Mouse (Mus musculus): ENCODE measurements around the gene Klf6.

Klf6 gene

GRCm38 (mm10) chr13:5863408-5863891 is 2.2 kb downstream of the Klf6 start:
- DNase-seq (ENCODE audit: low spot score in 2 of 2): peak in 1 of 2 experiments; percentile 45

GRCm38 (mm10) chr13:5864265-5865097 is 3.2 kb downstream of the Klf6 start:
- DNase-seq (ENCODE audit: low spot score in 2 of 2): no peak

- no peak for DNase-seq (ENCODE audit: low spot score in 2 of 2)
Observed at GRCm38 (mm10) chr13:5865098-5865415, 3.8 kb downstream of the Klf6 start.

GRCm38 (mm10) chr13:5866091-5866490 is 4.8 kb downstream of the Klf6 start:
- DNase-seq (ENCODE audit: low spot score in 2 of 2): no peak

- no peak for DNase-seq (ENCODE audit: low spot score in 2 of 2)
Observed at GRCm38 (mm10) chr13:5866532-5866931, 5.2 kb downstream of the Klf6 start.

DNA sequence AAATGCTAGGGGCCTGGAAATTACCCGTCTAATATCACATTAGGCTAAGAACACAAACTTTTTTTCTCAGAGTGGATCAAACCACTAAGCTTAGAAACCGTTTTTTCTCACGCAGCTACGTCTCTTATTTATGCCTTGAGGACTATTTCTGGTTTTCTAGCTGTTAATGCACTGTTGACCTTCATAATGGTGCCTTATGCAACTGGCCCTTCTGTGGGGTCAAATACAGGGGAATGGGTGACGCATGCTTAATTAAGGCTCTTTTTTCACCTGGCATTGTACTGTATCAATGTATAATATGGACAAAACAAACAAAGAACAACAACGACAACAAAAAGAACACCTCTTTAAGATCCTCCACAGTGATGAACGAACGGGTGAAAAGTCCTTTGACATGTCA is 7.1 kb downstream of the Klf6 start:
- DNase-seq (ENCODE audit: low spot score in 2 of 2): no peak

DNA sequence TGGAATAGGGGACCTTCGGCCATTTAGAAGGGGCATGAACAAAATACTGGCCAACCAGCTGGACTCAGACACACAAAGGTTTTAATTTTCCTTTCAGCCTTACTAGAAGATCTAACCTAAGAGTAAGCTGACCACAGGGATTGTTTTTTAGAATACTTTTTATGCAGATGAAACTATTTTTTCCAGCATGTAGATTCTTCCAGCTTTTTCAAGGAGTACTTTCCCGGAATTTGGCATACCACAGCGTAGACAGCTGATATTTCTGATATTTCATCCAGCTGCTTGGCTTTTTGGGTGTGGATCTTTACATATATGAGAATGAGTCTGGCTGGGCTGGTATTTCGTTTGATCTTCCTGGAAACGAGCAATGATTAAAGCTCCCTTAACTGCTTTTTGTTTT is 8.2 kb downstream of the Klf6 start:
- DNase-seq (ENCODE audit: low spot score in 2 of 2): no peak

- DNase-seq (ENCODE audit: low spot score in 2 of 2): no peak
Observed at GRCm38 (mm10) chr13:5869842-5870241, 8.6 kb downstream of the Klf6 start.

DNA sequence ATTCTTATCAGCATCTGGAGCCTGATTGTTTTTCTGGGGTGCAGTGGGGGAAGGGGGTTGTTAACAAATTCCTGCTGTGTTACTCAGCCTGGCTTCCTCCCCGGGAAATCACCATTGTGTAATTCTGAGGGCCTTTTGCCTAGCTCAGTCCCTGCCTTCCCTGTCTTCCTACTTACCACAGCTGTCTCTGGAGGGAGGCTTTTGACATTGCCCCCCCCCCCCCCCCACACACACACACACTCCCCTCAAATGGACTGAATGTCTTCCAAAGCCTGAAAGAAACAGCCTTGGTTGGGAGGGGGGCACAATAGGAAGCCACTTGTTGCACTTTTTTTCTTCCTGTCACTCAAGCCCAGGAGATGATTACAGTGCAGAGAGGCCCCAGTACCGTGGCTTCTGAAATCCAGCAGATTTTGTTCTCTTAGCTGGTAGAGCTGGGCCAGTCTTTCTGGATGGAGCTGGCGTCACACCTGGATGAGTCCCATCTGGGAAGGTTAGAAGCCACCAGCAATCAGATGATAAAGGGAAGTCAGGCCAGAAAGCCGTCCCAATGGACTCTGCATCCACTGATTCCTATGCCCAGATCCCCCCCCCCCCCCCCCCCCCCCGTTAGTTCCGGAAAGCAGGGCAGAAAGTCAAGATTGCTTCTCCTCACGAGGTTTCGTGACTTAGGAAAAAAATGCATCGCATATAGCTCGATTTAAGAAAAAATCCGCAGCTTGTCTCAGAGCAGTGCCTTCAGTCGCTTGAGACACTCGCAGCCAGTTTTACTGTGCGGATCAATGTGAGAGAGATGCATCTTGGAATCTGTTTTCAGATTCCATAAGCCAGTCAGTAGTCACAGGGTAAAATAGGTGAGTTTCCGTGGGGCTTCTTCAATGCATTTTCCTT is 9.3 kb downstream of the Klf6 start:
- DNase-seq (ENCODE audit: low spot score in 2 of 2): peak in 1 of 2 experiments; percentile 17

GRCm38 (mm10) chr13:5871414-5871813 is 10.1 kb downstream of the Klf6 start:
- peak in 1 of 2 experiments; percentile 31 for DNase-seq (ENCODE audit: low spot score in 2 of 2)

DNA sequence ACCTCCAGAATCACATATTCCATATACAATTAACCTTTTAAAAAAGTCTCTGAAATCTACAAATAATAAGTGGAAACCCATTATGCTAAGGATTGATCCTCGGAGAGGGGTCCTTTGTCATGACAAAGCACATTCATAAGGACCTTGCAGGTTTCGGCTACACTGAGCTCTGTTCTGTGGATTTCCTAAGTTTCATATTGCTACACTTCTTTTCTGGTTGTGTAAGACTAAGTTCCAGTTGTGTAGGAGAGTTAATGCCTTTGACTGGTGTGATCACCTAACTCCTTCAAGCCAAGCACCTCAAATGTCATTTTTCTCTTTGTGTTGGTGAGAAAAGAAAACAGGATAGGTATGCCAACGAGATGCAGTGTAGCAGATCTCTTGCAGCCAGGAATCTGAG is 12.4 kb downstream of the Klf6 start:
- DNase-seq (ENCODE audit: low spot score in 2 of 2): no peak

- DNase-seq (ENCODE audit: low spot score in 2 of 2): no peak
Observed at GRCm38 (mm10) chr13:5875478-5875877, 14.2 kb downstream of the Klf6 start.

DNA sequence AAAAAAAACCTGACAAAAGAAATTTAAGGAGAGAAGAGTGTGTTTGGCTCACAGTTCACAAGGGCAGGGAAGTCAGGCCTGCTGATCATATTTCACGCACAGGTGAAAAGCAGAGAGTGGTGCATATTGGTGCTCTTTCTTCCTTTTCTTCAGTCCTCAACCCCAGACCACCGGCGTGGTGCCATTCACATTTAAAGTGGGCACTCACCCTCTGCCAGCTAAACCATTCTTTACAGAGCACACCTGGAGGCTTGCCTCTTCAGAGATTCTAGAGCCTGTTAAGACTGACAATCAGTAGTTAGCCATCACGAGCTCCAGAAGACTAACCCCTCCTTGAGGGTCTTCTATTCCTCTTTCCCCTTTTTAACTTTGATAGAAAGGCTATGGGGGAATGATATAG is 17.5 kb downstream of the Klf6 start:
- DNase-seq (ENCODE audit: low spot score in 2 of 2): no peak

- no peak for DNase-seq (ENCODE audit: low spot score in 2 of 2)
Observed at GRCm38 (mm10) chr13:5886810-5887209, 25.5 kb downstream of the Klf6 start.

DNA sequence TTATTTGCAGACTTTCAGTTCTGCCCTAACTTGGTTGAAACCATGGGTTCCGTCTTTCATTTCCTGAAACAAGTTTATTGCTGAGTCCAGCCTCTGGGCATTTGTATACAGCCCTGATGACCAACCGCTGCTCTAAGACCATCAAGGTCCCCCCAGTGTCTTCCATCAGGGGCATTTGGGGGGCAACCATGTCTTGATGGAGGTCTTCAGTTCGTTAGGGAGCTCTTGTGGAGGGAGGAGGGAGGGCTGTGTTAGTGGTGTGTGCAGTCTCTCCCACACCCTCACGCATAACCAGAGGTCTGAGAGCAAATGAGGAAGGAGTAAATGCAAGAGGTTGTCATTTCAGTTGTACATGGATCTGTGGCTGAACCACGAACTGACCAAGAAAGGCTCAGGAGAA is 26.9 kb downstream of the Klf6 start:
- DNase-seq (ENCODE audit: low spot score in 2 of 2): no peak

GRCm38 (mm10) chr13:5888731-5889130 is 27.4 kb downstream of the Klf6 start:
- no peak for DNase-seq (ENCODE audit: low spot score in 2 of 2)

DNA sequence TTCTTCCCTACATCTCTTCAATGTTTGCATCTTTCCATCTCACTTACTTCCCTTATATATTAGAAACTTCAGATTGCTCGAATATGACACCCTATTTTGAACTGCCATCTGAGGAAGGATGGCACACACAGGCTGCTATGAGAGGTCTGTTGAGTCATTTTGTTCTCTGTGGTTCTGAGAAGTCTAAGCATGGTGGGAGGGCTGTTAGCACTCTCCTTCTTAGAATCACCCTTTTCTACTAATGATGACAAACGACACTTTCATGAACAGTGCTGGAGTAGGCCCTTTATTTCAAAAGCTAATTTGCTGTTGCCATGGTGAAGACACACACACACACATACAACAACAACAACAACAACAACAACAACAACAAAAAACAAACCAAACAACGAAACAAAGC is 28.8 kb downstream of the Klf6 start:
- DNase-seq (ENCODE audit: low spot score in 2 of 2): no peak

DNA sequence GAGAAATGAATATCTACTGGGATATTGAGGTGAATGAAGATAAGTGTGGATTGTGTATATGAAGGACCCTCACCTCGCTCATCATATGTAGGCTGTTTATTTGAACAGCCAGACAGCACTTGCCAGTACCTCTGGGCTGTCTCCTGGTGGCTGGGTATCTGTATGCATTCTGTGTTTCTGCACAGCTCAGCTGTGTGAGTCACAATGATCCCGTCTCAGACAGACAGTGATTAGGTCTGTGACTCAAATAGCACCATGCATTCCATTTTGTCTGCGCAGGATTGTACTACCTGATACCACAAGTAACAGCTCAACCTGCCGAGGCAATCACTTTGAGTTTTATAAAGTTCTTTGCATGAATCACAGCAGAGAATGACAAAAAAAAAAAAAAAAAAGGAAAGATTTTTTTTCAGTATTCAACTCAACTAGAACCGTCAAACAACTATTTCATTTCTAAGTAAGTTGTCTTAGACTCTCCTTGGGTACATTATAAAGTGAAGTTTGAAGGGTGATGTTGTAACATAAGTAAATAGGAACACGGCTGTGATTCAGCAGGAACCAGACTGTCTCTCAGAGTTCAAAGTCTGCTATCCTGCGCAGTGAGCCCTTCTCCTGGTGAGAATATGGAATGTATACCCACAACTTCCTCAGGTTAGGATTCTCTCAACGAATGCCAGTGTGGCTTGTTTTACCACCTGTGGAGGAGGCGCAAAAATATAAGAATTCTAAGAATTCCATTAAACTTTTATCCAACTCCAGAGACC is 31.6 kb downstream of the Klf6 start:
- no peak for DNase-seq (ENCODE audit: low spot score in 2 of 2)

- no peak for DNase-seq (ENCODE audit: low spot score in 2 of 2)
Observed at GRCm38 (mm10) chr13:5894910-5895309, 33.6 kb downstream of the Klf6 start.

GRCm38 (mm10) chr13:5895851-5896250 is 34.6 kb downstream of the Klf6 start:
- DNase-seq (ENCODE audit: low spot score in 2 of 2): no peak

DNA sequence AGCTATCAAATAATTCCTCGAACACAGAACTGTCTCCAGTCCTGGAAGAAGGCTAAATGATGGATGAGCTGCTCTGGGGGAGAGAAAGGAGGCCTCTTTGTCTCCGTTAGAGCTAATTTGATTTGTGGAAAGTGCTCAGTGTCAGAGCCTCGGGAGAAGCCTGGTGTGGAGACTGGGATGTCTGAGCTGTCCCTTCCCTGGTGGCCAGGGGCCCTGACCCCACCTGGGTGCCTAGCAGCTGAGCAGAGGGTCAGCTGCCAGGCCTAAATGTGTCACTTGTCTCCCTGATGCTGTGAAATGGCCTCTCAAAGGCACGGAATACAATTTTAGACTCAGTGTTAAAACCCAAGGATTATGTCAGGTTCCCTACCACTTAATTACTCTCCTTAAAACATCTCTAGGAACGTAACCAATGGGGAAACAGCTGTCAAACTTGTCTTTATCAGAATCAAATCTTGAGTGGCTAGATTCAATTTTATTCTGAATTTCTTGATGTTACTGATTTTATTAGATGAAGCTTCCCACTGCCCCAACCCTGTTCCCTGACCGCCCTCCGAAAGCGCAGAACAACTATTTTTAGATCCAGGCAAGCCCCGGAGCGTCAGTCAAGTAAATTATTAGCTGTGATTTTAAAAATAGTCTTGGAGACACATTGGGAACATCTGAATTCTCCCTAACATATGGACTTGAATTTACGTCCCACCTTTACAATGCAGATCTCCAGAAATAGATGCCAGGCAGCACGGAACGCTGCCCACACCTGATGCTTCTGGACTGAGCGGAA is 36.1 kb downstream of the Klf6 start:
- DNase-seq (ENCODE audit: low spot score in 2 of 2): peak in 1 of 2 experiments; percentile 28
